Mouse (Mus musculus): Measurements from ENCODE around the gene Hipk1. TPM values are rescaled to one million over a fixed set of nuclear protein-coding genes. Genes with fewer than 3 reads are reported as not detected.

The Hipk1 gene
- polyA plus RNA-seq, 1 experiment from 2014 or later, result 6.3 TPM

- WGBS, result 75% methylated on average over 4 of the region's 4 CpGs
- H3K4me1 ChIP-seq (ENCODE audit: control insufficient read depth, insufficient read depth, low read length), result peaks cover 7% of the 10 kb centered on the region
- no peaks in the 10 kb centered on the region for H3K36me3 ChIP-seq (ENCODE audit: control insufficient read depth, insufficient read depth, low read length)
- H3K27ac ChIP-seq (ENCODE audit: low read length), result peak overlapping the region; percentile 15; the same call in 1 of the 2 replicates
- no peak overlapping the region for H3K4me3 ChIP-seq (ENCODE audit: low read length)
- H3K9ac ChIP-seq (ENCODE audit: low read depth, low read length), result no peak overlapping the region
- no peaks in the 10 kb centered on the region for H3K27me3 ChIP-seq (replicated peaks; ENCODE audit: control insufficient read depth, insufficient read depth, low read length)
- H3K9me3 ChIP-seq (ENCODE audit: control insufficient read depth, low read length), result no peaks in the 10 kb centered on the region
- H3K4me2 ChIP-seq (ENCODE audit: low read depth, low read length), result no peak overlapping the region
- ATAC-seq, result peak; percentile 52
Measured at GRCm38 (mm10) chr3:103782844-103783609, 8.3 kb downstream of the Hipk1 start.

- Histone ChIP-seq H3K4me3 (ENCODE audit: low read length) (no peak overlapping the region), H3K27me3 (replicated peaks; ENCODE audit: control insufficient read depth, insufficient read depth, low read length) (no peaks in the 10 kb centered on the region), H3K27ac (ENCODE audit: low read length) (no peak overlapping the region), H3K4me2 (ENCODE audit: low read depth, low read length) (no peak overlapping the region), H3K36me3 (ENCODE audit: control insufficient read depth, insufficient read depth, low read length) (peaks cover 4% of the 10 kb centered on the region; the same call in 1 of the 2 replicates), H3K9ac (ENCODE audit: low read depth, low read length) (no peak overlapping the region), H3K9me3 (ENCODE audit: control insufficient read depth, low read length) (no peaks in the 10 kb centered on the region), H3K4me1 (ENCODE audit: control insufficient read depth, insufficient read depth, low read length) (peaks cover 2% of the 10 kb centered on the region)
- WGBS, result 77% methylated on average over 5 of the region's 5 CpGs
- ATAC-seq, result no peak
Measured at GRCm38 (mm10) chr3:103780777-103781176, 10.6 kb downstream of the Hipk1 start.

DNA sequence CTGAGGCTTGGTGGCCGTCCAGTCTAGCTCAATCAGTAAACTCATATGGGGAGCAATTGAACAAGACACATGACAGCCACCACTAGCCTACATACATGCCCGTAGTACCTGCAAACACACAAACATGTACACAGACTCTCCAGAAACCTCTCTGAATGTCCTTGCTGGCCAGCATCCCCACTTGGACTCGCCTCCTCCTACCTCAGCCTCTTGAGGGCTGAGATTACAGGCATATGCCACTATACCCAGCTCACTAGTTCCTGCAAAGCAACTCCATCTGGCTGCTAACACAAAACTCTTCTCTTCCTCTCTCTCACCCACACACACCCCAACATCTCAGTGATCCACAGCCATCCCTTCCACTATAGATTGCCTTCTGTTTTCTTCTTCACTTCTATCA is 11.1 kb downstream of the Hipk1 start:
- peaks cover 4% of the 10 kb centered on the region; the same call in 1 of the 2 replicates for H3K36me3 ChIP-seq (ENCODE audit: control insufficient read depth, insufficient read depth, low read length)
- no peak overlapping the region for H3K27ac ChIP-seq (ENCODE audit: low read length)
- no peaks in the 10 kb centered on the region for H3K9me3 ChIP-seq (ENCODE audit: control insufficient read depth, low read length)
- H3K4me1 ChIP-seq (ENCODE audit: control insufficient read depth, insufficient read depth, low read length), result peaks cover 2% of the 10 kb centered on the region
- no peak overlapping the region for H3K4me3 ChIP-seq (ENCODE audit: low read length)
- no peak for ATAC-seq
- WGBS, result 87% methylated on average over 3 of the region's 3 CpGs
- H3K27me3 ChIP-seq (replicated peaks; ENCODE audit: control insufficient read depth, insufficient read depth, low read length), result no peaks in the 10 kb centered on the region
- H3K4me2 ChIP-seq (ENCODE audit: low read depth, low read length), result no peak overlapping the region
- H3K9ac ChIP-seq (ENCODE audit: low read depth, low read length), result no peak overlapping the region

- Histone ChIP-seq H3K4me2 (ENCODE audit: low read depth, low read length) (no peak overlapping the region), H3K9ac (ENCODE audit: low read depth, low read length) (no peak overlapping the region), H3K4me3 (ENCODE audit: low read length) (no peak overlapping the region), H3K27me3 (replicated peaks; ENCODE audit: control insufficient read depth, insufficient read depth, low read length) (no peaks in the 10 kb centered on the region), H3K9me3 (ENCODE audit: control insufficient read depth, low read length) (no peaks in the 10 kb centered on the region), H3K27ac (ENCODE audit: low read length) (no peak overlapping the region), H3K36me3 (ENCODE audit: control insufficient read depth, insufficient read depth, low read length) (peaks cover 4% of the 10 kb centered on the region; the same call in 1 of the 2 replicates), H3K4me1 (ENCODE audit: control insufficient read depth, insufficient read depth, low read length) (peaks cover 2% of the 10 kb centered on the region)
- no peak for ATAC-seq
- WGBS, result 80% methylated on average over 7 of the region's 7 CpGs
Measured at GRCm38 (mm10) chr3:103779183-103779582, 12.2 kb downstream of the Hipk1 start.

DNA sequence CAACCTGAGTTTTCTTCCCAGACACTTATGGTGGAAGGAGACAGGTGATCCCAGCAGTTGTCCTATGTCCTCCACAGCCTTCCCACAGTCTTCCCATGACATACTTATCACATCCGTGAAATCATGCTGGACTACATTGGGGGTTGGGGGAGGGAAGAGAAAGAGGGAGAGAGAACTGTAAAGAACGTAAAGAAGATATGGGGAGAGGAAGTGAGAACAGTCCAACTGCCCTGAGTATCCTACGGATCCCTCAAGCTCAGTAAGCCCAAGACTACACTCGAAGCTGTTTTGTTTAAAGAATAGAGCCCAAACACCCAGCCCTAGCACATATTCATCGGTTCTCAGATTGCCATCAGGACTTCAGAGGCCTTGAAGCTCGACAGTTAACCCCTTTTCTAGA is 12.7 kb downstream of the Hipk1 start:
- H3K27ac ChIP-seq (ENCODE audit: low read length), result no peak overlapping the region
- no peak for ATAC-seq
- WGBS, result 79% methylated on average over 6 of the region's 6 CpGs
- H3K9me3 ChIP-seq (ENCODE audit: control insufficient read depth, low read length), result no peaks in the 10 kb centered on the region
- H3K9ac ChIP-seq (ENCODE audit: low read depth, low read length), result no peak overlapping the region
- H3K27me3 ChIP-seq (replicated peaks; ENCODE audit: control insufficient read depth, insufficient read depth, low read length), result no peaks in the 10 kb centered on the region
- H3K4me2 ChIP-seq (ENCODE audit: low read depth, low read length), result no peak overlapping the region
- H3K4me1 ChIP-seq (ENCODE audit: control insufficient read depth, insufficient read depth, low read length), result no peaks in the 10 kb centered on the region; the same call in none of the 2 replicates
- no peak overlapping the region for H3K4me3 ChIP-seq (ENCODE audit: low read length)
- peaks cover 4% of the 10 kb centered on the region; the same call in 1 of the 2 replicates for H3K36me3 ChIP-seq (ENCODE audit: control insufficient read depth, insufficient read depth, low read length)

DNA sequence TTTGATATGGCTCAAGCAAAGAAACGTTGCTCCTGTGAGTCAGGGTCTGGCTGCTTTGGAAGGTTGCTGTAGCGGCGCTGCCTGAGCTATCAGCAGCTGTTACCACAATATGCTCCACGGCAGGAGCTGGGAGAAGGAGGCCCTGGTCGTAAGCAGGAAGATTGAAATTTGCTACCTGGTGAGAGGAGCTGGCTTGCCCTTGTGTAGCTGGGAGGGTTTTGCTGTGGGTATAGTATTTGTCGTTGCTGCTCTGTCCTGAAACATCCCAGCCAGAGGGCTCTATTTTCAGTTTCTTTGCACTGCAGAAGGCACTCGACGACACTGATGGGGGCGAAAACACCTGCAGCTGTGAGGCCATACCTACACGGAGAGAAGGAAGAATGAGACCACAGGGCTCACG is 13.4 kb downstream of the Hipk1 start:
- no peak overlapping the region for H3K9ac ChIP-seq (ENCODE audit: low read depth, low read length)
- ATAC-seq, result no peak

DNA sequence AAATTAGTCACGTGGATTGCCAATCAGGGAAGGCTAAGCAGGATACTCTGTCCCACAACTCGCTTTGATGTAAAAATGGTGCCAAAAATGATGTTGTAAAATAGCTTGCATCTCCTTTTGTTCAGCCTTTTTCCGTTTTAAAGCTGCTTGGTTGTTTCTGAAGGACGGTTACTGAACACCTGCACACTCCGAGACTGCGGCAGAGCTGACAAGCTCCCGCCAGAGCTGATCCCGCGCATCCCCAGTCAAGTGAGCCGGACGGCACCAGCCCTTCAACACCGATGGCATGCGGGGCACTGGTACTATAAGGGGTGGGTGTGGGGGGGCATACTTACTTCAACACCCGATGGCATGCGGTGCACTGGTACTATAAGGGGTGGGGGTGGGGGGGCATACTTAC is 17.4 kb downstream of the Hipk1 start:
- H3K9me3 ChIP-seq (ENCODE audit: control insufficient read depth, low read length), result no peaks in the 10 kb centered on the region
- 91% methylated on average over 15 of the region's 15 CpGs for WGBS
- H3K27ac ChIP-seq (ENCODE audit: low read length), result no peak overlapping the region
- H3K4me2 ChIP-seq (ENCODE audit: low read depth, low read length), result no peak overlapping the region
- H3K4me1 ChIP-seq (ENCODE audit: control insufficient read depth, insufficient read depth, low read length), result 0 out of 2 replicates have a peak, but pooled peaks cover 2% of the 10 kb centered on the region
- H3K27me3 ChIP-seq (replicated peaks; ENCODE audit: control insufficient read depth, insufficient read depth, low read length), result no peaks in the 10 kb centered on the region
- peaks cover 4% of the 10 kb centered on the region; the same call in 1 of the 2 replicates for H3K36me3 ChIP-seq (ENCODE audit: control insufficient read depth, insufficient read depth, low read length)
- H3K9ac ChIP-seq (ENCODE audit: low read depth, low read length), result no peak overlapping the region
- ATAC-seq, result no peak
- no peak overlapping the region for H3K4me3 ChIP-seq (ENCODE audit: low read length)

More for the DNA sequence above, 13.4 kb downstream of the Hipk1 start:
- Histone ChIP-seq H3K27ac (ENCODE audit: low read length) (no peak overlapping the region), H3K4me2 (ENCODE audit: low read depth, low read length) (no peak overlapping the region), H3K9me3 (ENCODE audit: control insufficient read depth, low read length) (no peaks in the 10 kb centered on the region), H3K4me1 (ENCODE audit: control insufficient read depth, insufficient read depth, low read length) (peaks cover 2% of the 10 kb centered on the region; the same call in 1 of the 2 replicates), H3K4me3 (ENCODE audit: low read length) (no peak overlapping the region), H3K27me3 (replicated peaks; ENCODE audit: control insufficient read depth, insufficient read depth, low read length) (no peaks in the 10 kb centered on the region), H3K36me3 (ENCODE audit: control insufficient read depth, insufficient read depth, low read length) (peaks cover 4% of the 10 kb centered on the region; the same call in 1 of the 2 replicates)
- 86% methylated on average over 11 of the region's 11 CpGs for WGBS

DNA sequence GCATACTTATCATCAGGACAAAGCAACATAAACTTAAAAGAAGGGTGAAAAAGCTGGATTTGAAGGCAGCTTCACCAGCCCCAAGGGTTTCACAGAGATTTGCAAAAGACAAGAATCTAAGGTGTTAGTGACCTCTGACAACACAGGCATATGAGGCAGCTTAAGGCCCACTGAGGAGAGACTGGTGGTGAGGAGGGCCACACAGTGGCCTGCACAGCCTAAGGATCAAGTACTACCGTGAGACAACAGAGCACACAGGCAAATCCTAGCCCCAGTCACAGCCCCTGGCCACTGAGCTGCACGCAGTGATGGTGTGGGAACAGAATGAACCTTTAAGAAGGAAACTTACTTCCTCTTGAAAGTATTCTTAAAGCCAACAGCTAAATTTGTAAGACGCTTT is 17.9 kb downstream of the Hipk1 start:
- H3K27ac ChIP-seq (ENCODE audit: low read length), result no peak overlapping the region
- no peak overlapping the region for H3K4me3 ChIP-seq (ENCODE audit: low read length)
- 0 out of 2 replicates have a peak, but pooled peaks cover 2% of the 10 kb centered on the region for H3K4me1 ChIP-seq (ENCODE audit: control insufficient read depth, insufficient read depth, low read length)
- no peaks in the 10 kb centered on the region for H3K9me3 ChIP-seq (ENCODE audit: control insufficient read depth, low read length)
- no peaks in the 10 kb centered on the region for H3K27me3 ChIP-seq (replicated peaks; ENCODE audit: control insufficient read depth, insufficient read depth, low read length)
- H3K36me3 ChIP-seq (ENCODE audit: control insufficient read depth, insufficient read depth, low read length), result peaks cover 4% of the 10 kb centered on the region; the same call in 1 of the 2 replicates
- no peak overlapping the region for H3K9ac ChIP-seq (ENCODE audit: low read depth, low read length)
- WGBS, result 82% methylated on average over 3 of the region's 3 CpGs
- no peak overlapping the region for H3K4me2 ChIP-seq (ENCODE audit: low read depth, low read length)
- ATAC-seq, result no peak

DNA sequence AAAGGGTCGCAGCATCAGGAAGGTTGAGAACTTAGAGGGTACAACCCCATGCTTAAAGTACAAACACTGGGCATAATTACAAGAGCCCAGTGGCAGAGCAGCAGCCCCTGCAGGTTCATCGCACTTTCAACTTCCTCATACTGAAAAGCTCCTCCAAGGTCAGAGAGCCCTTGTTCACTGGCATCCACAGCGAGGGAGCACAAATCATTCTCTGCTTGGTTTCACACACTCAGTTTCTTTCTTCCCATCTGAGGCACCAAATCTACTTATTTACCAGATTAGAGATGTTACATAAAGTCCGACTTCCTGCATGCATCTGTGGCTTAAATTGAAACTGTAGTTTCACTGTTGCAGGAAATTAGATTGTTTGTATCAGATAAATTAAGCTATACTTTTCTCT is 18.5 kb downstream of the Hipk1 start:
- no peak overlapping the region for H3K4me3 ChIP-seq (ENCODE audit: low read length)
- no peak for ATAC-seq
- no peak overlapping the region for H3K9ac ChIP-seq (ENCODE audit: low read depth, low read length)
- H3K27ac ChIP-seq (ENCODE audit: low read length), result no peak overlapping the region
- 0 out of 2 replicates have a peak, but pooled peaks cover 2% of the 10 kb centered on the region for H3K4me1 ChIP-seq (ENCODE audit: control insufficient read depth, insufficient read depth, low read length)
- H3K4me2 ChIP-seq (ENCODE audit: low read depth, low read length), result no peak overlapping the region
- H3K9me3 ChIP-seq (ENCODE audit: control insufficient read depth, low read length), result no peaks in the 10 kb centered on the region
- 76% methylated on average over 4 of the region's 4 CpGs for WGBS
- H3K36me3 ChIP-seq (ENCODE audit: control insufficient read depth, insufficient read depth, low read length), result peaks cover 4% of the 10 kb centered on the region; the same call in 1 of the 2 replicates
- H3K27me3 ChIP-seq (replicated peaks; ENCODE audit: control insufficient read depth, insufficient read depth, low read length), result no peaks in the 10 kb centered on the region

Measured in intestine, embryonic 16.5 days (tissue).